Mouse (Mus musculus): ENCODE results near the gene Icmt. TPM values are rescaled to one million over a fixed set of nuclear protein-coding genes. Genes with fewer than 3 reads are reported as not detected.

The Icmt gene
- polyA plus RNA-seq (2012; rRNA removed): 12.2 and 15.1 TPM in 2 replicates

DNA sequence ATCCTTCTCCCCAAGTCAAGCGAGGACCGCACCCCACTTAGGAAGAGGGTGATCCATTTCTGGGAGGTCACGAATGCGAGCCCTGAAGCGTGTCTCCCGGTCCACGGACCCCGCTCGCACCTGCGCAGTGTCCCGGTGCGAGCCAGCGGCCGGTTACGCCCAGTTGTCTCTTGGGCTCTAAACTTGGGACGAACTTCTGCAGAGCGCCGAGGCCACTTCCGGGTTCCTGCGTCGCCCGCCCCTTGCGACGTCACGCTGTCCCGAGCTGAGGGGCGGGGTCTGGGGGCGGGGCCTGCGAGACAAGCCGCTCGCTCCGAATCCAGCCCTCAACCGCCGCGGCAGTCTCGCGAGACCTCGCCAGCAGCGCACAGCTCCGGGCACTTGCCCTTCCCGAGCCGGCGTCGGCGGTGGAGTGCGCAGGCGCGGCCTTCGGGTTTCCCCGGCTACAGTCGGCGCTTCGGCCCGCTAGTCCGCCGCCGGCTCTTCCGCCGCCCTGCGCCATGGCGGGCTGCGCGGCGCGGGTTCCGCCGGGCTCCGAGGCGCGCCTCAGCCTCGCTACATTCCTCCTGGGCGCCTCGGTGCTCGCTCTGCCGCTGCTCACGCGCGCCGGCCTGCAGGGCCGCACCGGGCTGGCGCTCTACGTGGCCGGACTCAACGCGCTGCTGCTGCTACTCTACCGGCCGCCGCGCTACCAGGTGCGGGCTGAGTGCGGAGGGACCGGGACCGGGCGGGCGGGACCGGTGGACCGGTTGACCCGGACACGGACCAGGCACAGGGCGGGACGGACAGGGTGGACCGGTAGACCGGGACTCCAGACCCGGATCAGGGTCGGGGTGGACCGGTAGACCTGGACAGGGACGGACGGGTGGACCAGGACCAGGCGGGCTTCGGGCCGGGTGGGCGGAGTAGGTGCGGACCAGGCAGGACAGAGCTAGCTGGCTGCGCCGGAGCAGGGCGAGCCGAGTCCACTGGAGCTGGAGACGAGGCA lies at the start of gene Icmt:
Gene Icmt, plus strand, starts transcription at position 354 of the 988 bp plus-strand sequence.

GRCm38 (mm10) chr4:152273621-152274236 lies 23.3 kb upstream of the Icmt start, which contains the start of gene Gpr153:
Gene Gpr153 (plus strand): TSS chr4:152274232.

DNA sequence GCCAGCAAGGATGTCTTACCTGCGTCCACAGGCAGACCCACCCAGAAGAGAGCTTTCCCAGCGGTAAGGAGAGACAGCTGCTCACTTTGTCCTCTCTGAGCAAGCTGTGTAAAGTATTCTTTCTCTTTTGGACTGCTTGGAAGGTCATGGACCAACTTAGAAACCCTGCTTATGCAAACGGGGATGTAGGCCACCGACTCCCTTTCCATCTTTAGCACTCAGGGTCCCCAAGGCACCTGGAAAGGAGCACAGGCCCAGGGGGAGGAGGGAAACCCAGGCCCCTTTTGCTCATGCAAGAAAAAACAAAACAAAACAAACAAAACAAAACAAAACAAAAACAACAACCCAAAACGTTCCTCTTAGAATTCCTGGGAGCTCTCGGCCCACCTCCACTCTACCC lies 5.5 kb upstream of the Icmt start, which contains the start of gene Hes3:
Gene Hes3, minus strand, starts transcription at position 101 of the 400 bp plus-strand sequence.

DNA sequence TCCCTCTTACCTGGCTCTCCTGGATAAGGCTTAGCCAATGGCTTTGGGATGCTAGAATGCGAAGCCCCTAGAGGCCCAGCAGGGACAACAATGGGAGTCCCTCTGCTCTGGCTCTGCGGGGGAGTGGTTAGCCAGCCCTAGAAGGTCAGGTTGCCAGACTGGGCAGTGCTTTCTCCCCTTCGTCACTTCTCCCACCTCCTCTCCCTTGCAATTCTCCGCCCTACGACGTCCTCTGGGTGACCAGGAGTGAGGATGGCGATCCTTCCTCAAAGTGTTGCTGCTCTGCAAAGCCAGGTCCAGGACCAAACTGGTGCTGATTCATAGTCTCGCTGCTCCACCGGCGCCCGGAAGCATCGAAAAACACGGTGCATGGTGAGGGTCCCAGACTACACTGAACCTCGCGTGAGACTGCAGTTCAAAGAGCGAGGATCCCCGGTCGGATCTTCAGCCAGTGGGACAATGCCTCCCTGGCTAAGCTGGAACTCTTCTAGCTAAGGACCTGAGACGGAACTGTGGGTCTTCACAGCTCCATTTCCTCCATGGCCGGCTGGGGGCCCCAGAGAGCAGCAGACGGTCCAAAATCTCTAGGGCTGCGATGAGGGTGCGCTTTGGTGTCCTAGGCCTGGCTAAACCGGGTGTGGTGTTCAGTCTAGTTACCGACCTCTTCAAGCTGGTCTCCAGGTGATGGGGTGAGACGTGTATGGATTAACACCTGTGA lies 21.6 kb downstream of the Icmt start, which contains the start of gene Rnf207:
Gene Rnf207, minus strand, starts transcription at position 477 of the 718 bp plus-strand sequence.

GRCm38 (mm10) chr4:152325574-152326411 lies 28.8 kb downstream of the Icmt start, which contains the start of gene Rpl22:
Gene Rpl22 (plus strand): TSS chr4:152325742.

DNA sequence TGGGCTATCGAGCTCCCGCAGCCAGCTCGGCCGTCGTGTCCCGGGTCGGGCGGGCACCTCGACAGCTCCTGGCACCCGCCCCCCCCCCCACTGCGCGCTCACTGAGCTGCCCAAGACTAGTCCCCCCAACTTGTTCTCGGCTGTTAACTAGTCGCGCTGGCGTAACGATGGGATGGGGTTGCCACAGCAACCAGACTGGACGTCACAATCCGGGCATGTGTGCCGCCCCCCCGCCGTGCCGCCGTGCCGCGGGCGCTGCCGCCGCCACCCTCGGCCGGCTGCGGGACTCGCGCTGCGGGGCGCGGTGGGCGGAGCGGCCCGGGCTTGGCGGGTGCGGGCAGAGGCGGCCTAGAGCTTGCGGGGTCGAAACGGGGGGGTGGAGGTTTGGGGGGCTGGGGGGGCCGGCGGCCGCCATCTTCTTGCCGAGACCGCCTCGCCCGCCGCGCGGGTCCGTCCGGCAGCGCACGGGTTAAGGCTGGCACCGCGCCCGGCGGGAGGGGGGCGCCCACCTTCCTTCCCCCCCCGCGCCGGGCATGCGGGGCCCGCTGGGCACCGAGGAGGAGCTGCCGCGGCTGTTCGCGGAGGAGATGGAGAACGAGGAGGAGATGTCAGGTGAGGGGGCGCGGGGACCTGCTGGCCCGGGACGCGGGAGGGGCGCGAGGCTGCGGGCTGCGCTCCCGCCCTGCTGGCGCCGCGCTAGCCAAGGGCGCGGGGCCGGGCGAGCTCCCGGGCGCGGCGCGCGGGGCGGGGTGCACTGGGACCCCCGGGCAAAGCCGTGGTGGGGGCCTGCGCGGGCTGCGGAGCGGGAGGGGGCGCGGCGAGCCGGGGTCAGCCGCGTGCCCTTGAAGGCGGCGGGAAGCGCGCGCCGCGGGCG lies 41.6 kb downstream of the Icmt start, which contains the start of gene Chd5:
Gene Chd5, plus strand, starts transcription at position 233 of the 874 bp plus-strand sequence.

Other genes starting within 250 kb of the Icmt start
- 13.5 and 14.7 TPM in 2 replicates for gene Plekhg5, start 224.7 kb upstream of the Icmt start, polyA plus RNA-seq (2012; rRNA removed)
- gene Tnfrsf25, start 181.3 kb upstream of the Icmt start, polyA plus RNA-seq (2012; rRNA removed): 3.6 and 4.1 TPM in 2 replicates
- gene Espn, start 144.9 kb upstream of the Icmt start, polyA plus RNA-seq (2012; rRNA removed): 35.6 and 61.3 TPM in 2 replicates
- 1.4 and 2.2 TPM in 2 replicates for gene Hes2, start 138.4 kb upstream of the Icmt start, polyA plus RNA-seq (2012; rRNA removed)
- 20.9 and 22.8 TPM in 2 replicates for gene Acot7, start 119.1 kb upstream of the Icmt start, polyA plus RNA-seq (2012; rRNA removed)
- gene Gpr153, start 23.0 kb upstream of the Icmt start, polyA plus RNA-seq (2012; rRNA removed): 9.9 and 15.4 TPM in 2 replicates
- not detected in 2 replicates for gene Hes3, start 5.6 kb upstream of the Icmt start, polyA plus RNA-seq (2012; rRNA removed)
- 2.5 and 2.9 TPM in 2 replicates for gene Rnf207, start 21.8 kb downstream of the Icmt start, polyA plus RNA-seq (2012; rRNA removed)
- gene Rpl22, start 28.5 kb downstream of the Icmt start, polyA plus RNA-seq (2012; rRNA removed): 3.8 and 6.2 TPM in 2 replicates
- gene Chd5, start 41.4 kb downstream of the Icmt start, polyA plus RNA-seq (2012; rRNA removed): 0.38 and 0.61 TPM in 2 replicates
- 0.66 and 0.67 TPM in 2 replicates for gene Nphp4, start 179.5 kb downstream of the Icmt start, polyA plus RNA-seq (2012; rRNA removed)
- 1.3 and 2.1 TPM in 2 replicates for gene Kcnab2, start 180.6 kb downstream of the Icmt start, polyA plus RNA-seq (2012; rRNA removed)